ENCODE assay signal across 21 mouse cellular contexts in the genomic region with DNA sequence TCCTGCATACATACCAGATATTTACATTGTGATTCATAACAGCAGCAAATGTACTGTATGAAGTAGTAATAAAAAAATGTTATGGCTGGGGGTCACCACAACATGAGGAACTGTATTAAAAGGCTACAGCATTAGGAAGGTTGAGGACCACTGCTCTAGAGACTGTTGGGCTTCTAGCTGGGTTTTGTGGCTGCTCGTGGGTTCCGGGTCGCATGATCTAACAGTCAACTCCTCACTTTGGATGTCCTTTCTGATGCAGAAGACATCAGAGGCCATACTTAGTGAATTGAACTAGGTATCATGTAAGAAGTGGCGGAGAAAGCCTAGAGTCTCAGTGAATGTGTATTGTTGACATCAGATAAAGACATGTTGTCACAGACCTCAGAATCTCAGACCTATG. TPM values are rescaled to one million over a fixed set of nuclear protein-coding genes. Genes with fewer than 3 reads are reported as not detected.
DNase-seq lines count a peak whose midpoint lies in the region.
"Not testable (repeated sequence)": the region's sequence is repeated elsewhere in the genome, so short reads cannot be mapped to it uniquely, and the experiment has no call there.
"Had no signal": no experiment of that assay in that cellular context is flagged by ENCODE, and none has a peak within 500 bp of the region (broad histone marks: within the 10 kb centered on the region; RNA-seq: fewer than 3 reads in every experiment).

No protein-coding gene starts in this region.

- H3K9me3 ChIP-seq in heart, embryonic 10.5 days; limb, embryonic 10.5 days (replicated peaks): not testable (repeated sequence)

- H3K27me3 ChIP-seq in heart, embryonic 10.5 days (ENCODE audit: insufficient read depth, poor library complexity, severe bottlenecking); limb, embryonic 10.5 days (ENCODE audit: low read depth, poor library complexity, severe bottlenecking): not testable (repeated sequence)

- not testable (repeated sequence) for H3K4me1 ChIP-seq in heart, embryonic 10.5 days; limb, embryonic 10.5 days

- peak; percentile 28 for DNase-seq in ES-CJ7 (ENCODE audit: low read depth, low spot score)
- DNase-seq in cerebellum, adult 11-12 months: peak; percentile 30
- peak; percentile 42 for DNase-seq in gastrocnemius, postnatal 10 days
- DNase-seq in heart, embryonic 10.5 days (ENCODE audit: low spot score): peak; percentile 72
- DNase-seq in limb, embryonic 10.5 days (ENCODE audit: low spot score): peak; percentile 29
- peak; percentile 76 for DNase-seq in testis, postnatal 10 days (ENCODE audit: low spot score)
- peak; percentile 46 for DNase-seq in urinary bladder, adult 2 months (ENCODE audit: low spot score)

- H3K4me3 ChIP-seq in heart, embryonic 10.5 days; limb, embryonic 10.5 days: not testable (repeated sequence)

- not testable (repeated sequence) for H3K36me3 ChIP-seq in heart, embryonic 10.5 days; limb, embryonic 10.5 days

- not testable (repeated sequence) for H3K27ac ChIP-seq in heart, embryonic 10.5 days; limb, embryonic 10.5 days

- WGBS in heart, embryonic 10.5 days: 85% methylated on average over 4 of the region's 4 CpGs
- WGBS in limb, embryonic 10.5 days: 88% methylated on average over 4 of the region's 4 CpGs

RNA-seq across cellular contexts. Expression of gene 4930467E23Rik, which starts 19.9 kb away (rescaled TPM):
- under 1 TPM; 0.12 to 0.65 TPM for total RNA-seq in gastrocnemius, postnatal 10 days (2021)
- polyA plus RNA-seq in heart, embryonic 10.5 days (2016; fragmentation: Nextera tagmentation; extraction: Ambion mirVana): not detected in 2 replicates
- not detected in 2 replicates for polyA plus RNA-seq in limb, embryonic 10.5 days (2016; fragmentation: Nextera tagmentation; extraction: Ambion mirVana)
- 0.04 TPM in 1 of 2 replicates, not detected in the other for polyA plus RNA-seq in urinary bladder, adult 2 months (2012; rRNA removed)
- total RNA-seq: ES-E14; forebrain, postnatal 0 days; gastrocnemius, postnatal 36 days; monocyte, adult 5-6 weeks had no signal
- polyA plus RNA-seq: embryonic facial prominence, embryonic 10.5 days; forebrain, postnatal 0 days; heart, embryonic 15.5 days; hindbrain, embryonic 11.5 days; hindbrain, embryonic 16.5 days; large intestine, adult 2 months; liver, embryonic 14.5 days; lung, adult 2 months; neural tube, embryonic 14.5 days; Patski; stomach, embryonic 16.5 days had no signal
